Comparison of ENCODE assay signal across 8 mouse cellular contexts in genomic region chr1:92831188-92832001, GRCm38 (mm10). TPM values are rescaled to one million over a fixed set of nuclear protein-coding genes. Genes with fewer than 3 reads are reported as not detected.
DNase-seq lines count a peak whose midpoint lies in the region; ATAC-seq and TF ChIP-seq lines count a peak whose summit lies in the region.

Gpc1 (plus strand) TSS chr1:92831645.

- H3K36me3 ChIP-seq in forebrain, embryonic 13.5 days (ENCODE audit: poor library complexity, severe bottlenecking): peaks cover 21% of the 10 kb centered on the region
- 0 out of 2 replicates have a peak, but pooled peaks cover 4% of the 10 kb centered on the region for H3K36me3 ChIP-seq in heart, embryonic 16.5 days (ENCODE audit: control insufficient read depth, insufficient read depth)
- no peaks in the 10 kb centered on the region for H3K36me3 ChIP-seq in liver, embryonic 14.5 days (replicated peaks; ENCODE audit: control insufficient read depth, insufficient read depth, low read depth)
- peaks cover 12% of the 10 kb centered on the region for H3K36me3 ChIP-seq in neural tube, embryonic 12.5 days

- peak within 1 kb of the TSS; percentile 99 for H3K9ac ChIP-seq in forebrain, embryonic 13.5 days
- peak within 1 kb of the TSS; percentile 86 for H3K9ac ChIP-seq in heart, embryonic 16.5 days (ENCODE audit: low read length)
- no peak within 1 kb of the TSS; the same call in 1 of the 2 replicates for H3K9ac ChIP-seq in liver, embryonic 14.5 days (replicated peaks)
- H3K9ac ChIP-seq in neural tube, embryonic 12.5 days: peak within 1 kb of the TSS; percentile 97

- DNase-seq in CD4-positive helper T cell, adult 2 months (ENCODE audit: low read depth, low spot score): peak; percentile 90
- DNase-seq in brain, embryonic 14.5 days (ENCODE audit: low read depth): peak; percentile 95
- DNase-seq in kidney, postnatal 36 days: peak; percentile 77 to 83
- no peak for DNase-seq in liver, embryonic 14.5 days (ENCODE audit: low read depth in 3 of 3, low spot score in 3 of 3)
- DNase-seq in telencephalon, adult 2 months (ENCODE audit: low read depth, low spot score): peak; percentile 72

- peak; percentile 87 for TF ChIP-seq POLR2A in brain, embryonic 14.5 days (IDR thresholded peaks at IDR 0.05; ENCODE audit: borderline replicate concordance, extremely low read depth, insufficient read depth, insufficient read length, poor library complexity, severe bottlenecking)

- H3K27ac ChIP-seq in forebrain, embryonic 13.5 days: peak within 1 kb of the TSS; percentile 98
- peak within 1 kb of the TSS; percentile 94 for H3K27ac ChIP-seq in heart, embryonic 16.5 days (ENCODE audit: low read length)
- H3K27ac ChIP-seq in liver, embryonic 14.5 days: no peak within 1 kb of the TSS
- H3K27ac ChIP-seq in neural tube, embryonic 12.5 days: peak within 1 kb of the TSS; percentile 86

- no peak for TF ChIP-seq CTCF in brain, embryonic 14.5 days (IDR thresholded peaks at IDR 0.05; ENCODE audit: borderline replicate concordance, extremely low read depth, insufficient read depth, insufficient read length)
- no peak for TF ChIP-seq CTCF in liver, embryonic 14.5 days (IDR thresholded peaks at IDR 0.05; ENCODE audit: low read depth)

- no peak for TF ChIP-seq EP300 in liver, embryonic 14.5 days (IDR thresholded peaks at IDR 0.05; ENCODE audit: low read depth)

- 0 out of 2 replicates have a peak, but pooled peaks cover 4% of the 10 kb centered on the region for H3K27me3 ChIP-seq in forebrain, embryonic 13.5 days
- H3K27me3 ChIP-seq in heart, embryonic 16.5 days (ENCODE audit: control insufficient read depth, insufficient read depth, low read length): peaks cover 25% of the 10 kb centered on the region
- H3K27me3 ChIP-seq in liver, embryonic 14.5 days (ENCODE audit: control insufficient read depth, insufficient read depth, low read length): peaks cover 41% of the 10 kb centered on the region
- H3K27me3 ChIP-seq in neural tube, embryonic 12.5 days (replicated peaks): no peaks in the 10 kb centered on the region

- peak within 1 kb of the TSS; percentile 97 for H3K4me2 ChIP-seq in forebrain, embryonic 13.5 days
- H3K4me2 ChIP-seq in heart, embryonic 16.5 days (ENCODE audit: low read depth, low read length): peak within 1 kb of the TSS; percentile 87
- peak within 1 kb of the TSS; percentile 60 for H3K4me2 ChIP-seq in liver, embryonic 14.5 days (ENCODE audit: low read depth)
- H3K4me2 ChIP-seq in neural tube, embryonic 12.5 days (replicated peaks): peak within 1 kb of the TSS; percentile 82

- WGBS in forebrain, embryonic 13.5 days: under 1% methylated on average over 53 of the region's 99 CpGs
- 2% methylated on average over 65 of the region's 99 CpGs for WGBS in heart, embryonic 16.5 days
- under 1% methylated on average over 78 of the region's 99 CpGs for WGBS in liver, embryonic 14.5 days (ENCODE audit: insufficient replicate concordance)
- under 1% methylated on average over 65 of the region's 99 CpGs for WGBS in neural tube, embryonic 12.5 days

- H3K4me1 ChIP-seq in forebrain, embryonic 13.5 days: peaks cover 45% of the 10 kb centered on the region
- peaks cover 26% of the 10 kb centered on the region for H3K4me1 ChIP-seq in heart, embryonic 16.5 days (ENCODE audit: control insufficient read depth, insufficient read depth, low read length)
- no peaks in the 10 kb centered on the region for H3K4me1 ChIP-seq in liver, embryonic 14.5 days (replicated peaks; ENCODE audit: control insufficient read depth in 2 of 2, insufficient read depth in 2 of 2, low read length in 1 of 2)
- H3K4me1 ChIP-seq in neural tube, embryonic 12.5 days: peaks cover 35% of the 10 kb centered on the region

- peak; percentile 84 for ATAC-seq in forebrain, embryonic 13.5 days
- peak; percentile 81 for ATAC-seq in heart, embryonic 16.5 days (replicated peaks; ENCODE audit: extremely low read depth, insufficient read depth, low FRiP score)
- ATAC-seq in liver, embryonic 14.5 days (ENCODE audit: insufficient read depth): peak; percentile 60; the same call in 1 of the 2 replicates
- ATAC-seq in neural tube, embryonic 12.5 days (ENCODE audit: low FRiP score, low read depth): peak; percentile 84

- H3K9me3 ChIP-seq in forebrain, embryonic 13.5 days (replicated peaks): no peaks in the 10 kb centered on the region
- no peaks in the 10 kb centered on the region for H3K9me3 ChIP-seq in heart, embryonic 16.5 days (replicated peaks; ENCODE audit: control insufficient read depth, low read length)
- H3K9me3 ChIP-seq in liver, embryonic 14.5 days (ENCODE audit: control insufficient read depth, low read length): no peaks in the 10 kb centered on the region
- H3K9me3 ChIP-seq in neural tube, embryonic 12.5 days: no peaks in the 10 kb centered on the region

- H3K4me3 ChIP-seq in forebrain, embryonic 13.5 days: peak within 1 kb of the TSS; percentile 100
- peak within 1 kb of the TSS; percentile 79 for H3K4me3 ChIP-seq in heart, embryonic 16.5 days (ENCODE audit: low read length)
- H3K4me3 ChIP-seq in liver, embryonic 14.5 days (ENCODE audit: insufficient read depth in 1 of 2, low read depth in 2 of 2, low read length in 2 of 2): peak within 1 kb of the TSS; percentile 49 to 52
- peak within 1 kb of the TSS; percentile 90 for H3K4me3 ChIP-seq in neural tube, embryonic 12.5 days

RNA-seq across cellular contexts. Expression of gene Gpc1, which starts in this region (rescaled TPM):
- polyA plus RNA-seq in brain, embryonic 14.5 days (2012; rRNA removed): 157 and 180 TPM in 2 replicates
- polyA plus RNA-seq in forebrain, embryonic 13.5 days (2015; fragmentation: Nextera tagmentation; extraction: Ambion mirVana): 115 and 117 TPM in 2 replicates
- 68.0 and 70.4 TPM in 2 replicates for polyA plus RNA-seq in heart, embryonic 16.5 days (2015; fragmentation: Nextera tagmentation; extraction: Ambion mirVana)
- 1.6 and 1.7 TPM in 2 replicates for polyA plus RNA-seq in liver, embryonic 14.5 days (2012; rRNA removed)
- polyA plus RNA-seq in liver, embryonic 14.5 days (2014; fragmentation: Nextera tagmentation; extraction: Ambion mirVana): 1.8 and 2.1 TPM in 2 replicates
- 70.0 and 74.9 TPM in 2 replicates for polyA plus RNA-seq in neural tube, embryonic 12.5 days (2016; fragmentation: Nextera tagmentation; extraction: Ambion mirVana)

Comparison
In these comparisons a context has a peak if more than half of its experiments do, and no peak if none do; other contexts are left out.
1. RNA of gene Gpc1 (polyA plus RNA-seq): 157 to 180 TPM in brain, embryonic 14.5 days, 115 to 117 TPM in forebrain, embryonic 13.5 days, 70.0 to 74.9 TPM in neural tube, embryonic 12.5 days and 68.0 to 70.4 TPM in heart, embryonic 16.5 days; 1.6 to 2.1 TPM in liver, embryonic 14.5 days; every median in the first group is over 10 times any median in the second.
2. DNase-seq: peak in CD4-positive helper T cell, adult 2 months (single experiment), brain, embryonic 14.5 days (single experiment), kidney, postnatal 36 days (2 of 2) and telencephalon, adult 2 months (single experiment); none in liver, embryonic 14.5 days (0 of 3).
3. Peak in every context shown above with its lines, with median percentiles within 50 percentile points of each other: ATAC-seq, H3K4me2 ChIP-seq and H3K4me3 ChIP-seq.